Mouse (Mus musculus): Measurements from ENCODE around the gene Dera.

GRCm38 (mm10) chr6:137872055-137872735 is 117.8 kb downstream of the Dera start:
- no peak for TF ChIP-seq CTCF (IDR thresholded peaks at IDR 0.05; ENCODE audit: low read depth, low read length)
- TF ChIP-seq GATA1 (IDR thresholded peaks at IDR 0.05; ENCODE audit: borderline replicate concordance, low read length): no peak
- no peak for TF ChIP-seq POLR2AphosphoS5 (IDR thresholded peaks at IDR 0.05; ENCODE audit: insufficient replicate concordance, low read depth, low read length)
- no peak for TF ChIP-seq GATA2 (IDR thresholded peaks at IDR 0.05; ENCODE audit: borderline replicate concordance, low read depth, low read length)
- no peak for TF ChIP-seq TAL1 (conservative IDR thresholded peaks at IDR 0.05; ENCODE audit: low read depth, low read length)
